Mouse (Mus musculus) kidney, postnatal 14 days (tissue): ENCODE data around the gene Gm11037.

ENCODE experiments used
- DNase-seq: peaks from one replicate; pipeline ENCODE4 v3.0.0; 2022; ENCODE audit warnings: mixed read lengths

Gm11037 gene

DNA sequence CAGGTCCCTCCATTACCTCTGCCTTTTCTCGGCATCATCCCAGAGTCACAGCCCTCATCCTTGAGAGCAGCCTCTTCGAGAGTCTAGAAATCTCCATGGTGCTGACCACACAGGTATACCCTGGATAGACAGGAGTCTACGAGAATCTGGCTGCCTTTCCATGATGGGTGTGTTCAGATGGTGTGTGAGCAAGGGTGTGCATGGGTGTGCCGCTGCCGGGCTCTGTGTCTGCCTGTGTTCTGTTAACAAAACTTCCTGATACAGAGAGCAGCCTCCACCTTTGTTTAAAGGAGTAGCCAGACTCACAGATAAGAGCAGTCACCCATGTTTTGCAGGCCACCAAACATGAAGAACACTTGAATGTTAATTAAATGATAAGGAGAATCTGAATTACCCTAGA, 3.5 kb upstream of the Gm11037 start:
- no peak for DNase-seq

DNA sequence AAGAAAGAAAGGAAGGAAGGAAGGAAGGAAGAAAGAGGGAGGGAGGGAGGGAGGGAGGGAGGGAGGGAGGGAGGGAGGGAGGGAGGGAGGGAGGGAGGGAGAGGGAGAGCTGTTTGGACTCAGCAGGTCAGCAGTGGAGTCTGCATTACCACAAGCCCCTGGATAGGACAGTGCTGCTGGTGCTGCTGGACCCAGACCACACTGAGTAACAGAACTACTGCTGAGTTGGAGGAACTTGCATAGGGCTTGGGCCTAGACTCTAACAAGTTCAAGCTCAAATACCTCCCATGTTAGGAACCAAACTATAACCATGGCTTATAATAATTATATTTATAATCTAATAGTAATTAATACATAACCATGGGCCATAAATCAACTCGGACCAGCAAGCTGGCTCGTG, 2.4 kb upstream of the Gm11037 start:
- no peak for DNase-seq

DNA sequence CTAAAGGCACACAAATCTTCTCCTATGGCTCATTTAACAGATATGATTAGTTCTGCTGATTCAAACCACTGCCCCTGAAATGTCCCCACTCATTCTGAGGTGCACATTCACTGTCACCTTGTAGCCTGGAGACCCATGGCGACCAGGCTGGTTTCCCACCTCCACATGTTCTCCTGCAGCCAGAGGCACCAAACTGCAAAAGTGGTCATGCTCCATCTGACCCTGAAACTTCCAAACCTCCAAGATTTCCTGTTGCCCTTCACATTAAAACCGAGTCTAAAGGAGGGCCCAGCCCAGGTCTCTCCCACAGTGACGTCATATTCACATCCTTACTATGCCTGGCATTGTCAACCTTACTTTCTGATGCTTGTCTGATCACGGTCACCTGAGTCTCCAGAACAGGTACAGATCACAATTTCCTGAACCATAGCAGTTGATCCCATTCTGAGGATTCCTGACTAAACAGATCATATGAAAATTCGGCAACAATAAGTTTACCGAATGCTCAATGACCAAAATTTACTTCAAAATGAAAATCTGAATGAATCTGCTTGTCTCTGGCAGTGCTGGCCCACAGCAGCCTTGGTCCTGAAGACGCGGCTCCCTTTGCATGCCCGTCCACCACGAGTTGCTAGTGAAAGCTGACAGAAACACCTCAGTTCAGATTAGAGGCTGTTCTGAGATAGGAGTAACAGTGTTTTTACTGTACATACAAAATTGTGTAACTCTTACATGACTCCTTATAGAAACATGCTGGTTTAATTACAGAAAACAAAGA, 997 bp upstream of the Gm11037 start:
- no peak for DNase-seq

GRCm38 (mm10) chr2:131134381-131134780, 1.1 kb downstream of the Gm11037 start:
- DNase-seq: peak; percentile 71

DNA sequence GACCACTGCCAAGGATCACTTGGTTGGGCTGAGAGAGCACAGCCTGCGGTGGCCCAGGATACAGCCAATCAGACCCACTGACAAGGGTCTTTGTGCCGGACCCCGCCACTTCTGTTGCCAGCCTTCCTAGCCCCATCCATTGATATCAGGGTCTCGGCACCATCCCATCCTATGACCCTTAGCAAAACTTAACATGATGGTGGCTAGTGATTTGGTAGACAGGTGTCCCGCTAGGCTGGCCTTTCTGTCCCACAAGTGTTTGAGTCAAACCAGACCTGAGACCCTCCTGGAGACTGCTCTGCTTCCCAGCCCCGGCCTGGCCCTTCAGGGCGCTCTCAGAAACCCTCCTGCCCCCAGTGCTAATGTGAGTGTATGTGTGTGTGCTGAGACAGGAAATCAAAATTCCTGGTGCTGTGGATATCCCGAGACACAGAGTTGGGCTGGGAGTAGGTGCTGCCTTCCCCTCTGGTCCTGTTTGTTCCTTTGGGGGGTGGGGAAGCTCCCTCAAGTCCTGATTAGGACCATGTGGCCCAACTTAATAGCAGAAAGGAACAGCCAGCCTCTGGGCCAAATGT, 1.6 kb downstream of the Gm11037 start:
- DNase-seq: no peak

DNA sequence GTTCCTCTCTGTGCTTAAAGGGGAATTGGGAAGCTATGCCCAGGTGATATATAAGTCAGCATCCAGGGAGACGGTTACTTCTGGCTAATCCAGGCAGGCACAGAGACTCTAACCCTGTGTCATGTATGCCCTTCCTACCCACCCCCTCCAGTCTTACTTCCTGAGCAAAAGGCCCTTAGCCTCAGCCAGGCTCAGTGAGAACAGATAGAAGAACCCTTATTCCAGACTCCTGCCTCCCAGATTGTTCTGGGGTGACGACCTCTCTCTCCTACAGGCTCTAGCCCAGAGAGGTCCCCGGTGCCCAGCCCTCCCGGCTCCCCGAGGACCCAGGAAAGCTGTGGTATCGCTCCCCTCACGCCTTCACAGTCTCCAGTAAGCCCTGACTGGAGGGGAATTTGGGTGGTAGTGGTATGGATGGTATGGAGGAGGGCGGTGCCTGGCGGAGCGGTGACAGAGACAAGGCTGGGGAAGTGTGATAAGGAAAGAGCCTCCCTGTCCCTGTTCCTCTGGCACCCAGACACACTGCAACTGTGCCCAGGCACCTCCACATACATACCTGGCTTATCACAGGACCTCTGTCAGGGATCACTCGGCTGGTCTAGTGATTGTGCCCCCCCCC, 2.3 kb downstream of the Gm11037 start:
- no peak for DNase-seq

- no peak for DNase-seq
Measured at GRCm38 (mm10) chr2:131138296-131138695, 5.0 kb downstream of the Gm11037 start.

GRCm38 (mm10) chr2:131138760-131139159, 5.5 kb downstream of the Gm11037 start:
- DNase-seq: no peak

DNA sequence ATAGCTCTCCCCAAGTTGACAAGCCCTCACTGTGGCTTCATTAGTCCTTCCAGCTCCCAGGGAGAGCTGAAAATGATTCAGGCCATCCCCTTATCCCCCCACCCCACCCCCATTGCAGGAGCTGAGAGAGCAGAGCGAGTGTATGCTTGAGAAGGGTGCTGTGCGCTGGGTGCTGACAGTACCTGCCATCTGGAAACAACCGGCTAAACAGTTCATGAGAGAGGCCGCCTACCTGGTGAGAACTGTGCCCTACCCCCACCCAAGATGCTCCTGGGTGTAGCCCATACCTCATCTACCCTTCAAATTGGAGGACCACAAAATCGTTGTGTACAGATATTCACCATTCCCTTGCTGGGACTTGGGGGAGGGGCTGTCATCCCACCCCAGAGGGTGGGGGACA, 6.0 kb downstream of the Gm11037 start:
- DNase-seq: no peak

GRCm38 (mm10) chr2:131139886-131140532, 6.7 kb downstream of the Gm11037 start:
- DNase-seq: peak; percentile 66

DNA sequence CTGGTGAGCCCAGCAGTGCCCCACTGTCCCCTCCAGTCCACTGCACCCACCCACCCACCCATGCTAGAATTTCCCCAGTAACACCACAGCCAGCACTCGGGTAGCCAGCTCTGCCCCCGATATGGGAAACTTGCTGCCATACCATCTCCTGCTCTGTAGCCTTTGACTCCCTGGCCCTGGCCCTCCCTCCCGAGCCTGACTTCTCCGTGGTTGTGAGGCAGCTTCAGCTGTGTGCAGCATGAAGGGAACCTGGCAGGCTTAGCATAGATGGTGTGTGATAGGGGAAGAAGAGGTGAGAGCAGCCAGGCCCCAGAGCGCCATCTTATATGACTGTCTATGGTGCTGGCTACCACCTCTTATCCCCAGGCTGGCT, 7.2 kb downstream of the Gm11037 start:
- no peak for DNase-seq

DNA sequence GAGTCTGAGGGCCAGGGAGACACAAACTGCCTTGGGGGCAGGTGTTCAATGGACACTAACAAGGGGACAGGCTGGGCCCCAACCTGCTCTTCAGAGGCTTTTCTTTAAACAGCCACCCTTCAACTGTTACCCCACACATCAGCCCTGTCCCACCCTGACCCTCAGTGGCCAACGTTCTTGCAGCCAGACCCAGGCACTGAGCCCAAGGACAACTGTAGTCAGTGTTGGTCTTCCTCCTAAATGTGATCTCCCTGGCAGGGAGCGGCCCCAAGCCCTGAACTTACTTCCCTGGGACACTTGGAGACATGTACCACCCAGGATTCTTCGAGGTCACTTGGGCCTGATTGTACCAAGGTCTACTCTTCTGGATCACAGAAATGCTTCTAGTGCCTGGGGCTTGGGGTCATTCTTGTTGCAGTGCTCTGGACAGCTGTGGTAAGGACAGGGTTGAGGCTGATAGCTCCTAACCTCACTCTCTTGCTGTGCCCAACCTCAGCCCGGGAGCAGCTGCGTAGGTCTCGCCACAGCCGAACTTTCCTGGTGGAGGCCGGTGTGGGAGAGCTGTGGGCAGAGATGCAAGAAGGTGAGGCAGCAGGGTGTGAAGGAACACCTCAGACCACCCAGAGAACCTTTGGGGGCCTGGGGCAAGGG, 8.2 kb downstream of the Gm11037 start:
- DNase-seq: no peak

DNA sequence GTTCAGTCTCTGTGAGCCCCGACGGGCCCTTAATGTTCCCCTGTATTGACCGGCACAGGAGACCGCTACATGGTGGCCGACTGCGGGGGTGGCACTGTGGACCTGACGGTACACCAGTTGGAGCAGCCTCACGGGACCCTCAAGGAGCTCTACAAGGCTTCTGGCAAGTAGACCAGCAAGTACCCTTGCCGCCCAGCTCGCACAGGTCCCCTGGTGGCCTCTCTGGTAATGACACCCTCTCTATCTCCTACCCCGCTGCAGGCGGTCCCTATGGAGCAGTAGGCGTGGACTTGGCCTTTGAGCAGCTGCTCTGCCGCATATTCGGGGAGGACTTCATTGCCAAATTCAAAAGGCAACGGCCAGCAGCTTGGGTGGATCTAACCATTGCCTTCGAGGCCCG, 9.3 kb downstream of the Gm11037 start:
- DNase-seq: peak; percentile 82

GRCm38 (mm10) chr2:131143007-131143780, 9.9 kb downstream of the Gm11037 start:
- no peak for DNase-seq

DNA sequence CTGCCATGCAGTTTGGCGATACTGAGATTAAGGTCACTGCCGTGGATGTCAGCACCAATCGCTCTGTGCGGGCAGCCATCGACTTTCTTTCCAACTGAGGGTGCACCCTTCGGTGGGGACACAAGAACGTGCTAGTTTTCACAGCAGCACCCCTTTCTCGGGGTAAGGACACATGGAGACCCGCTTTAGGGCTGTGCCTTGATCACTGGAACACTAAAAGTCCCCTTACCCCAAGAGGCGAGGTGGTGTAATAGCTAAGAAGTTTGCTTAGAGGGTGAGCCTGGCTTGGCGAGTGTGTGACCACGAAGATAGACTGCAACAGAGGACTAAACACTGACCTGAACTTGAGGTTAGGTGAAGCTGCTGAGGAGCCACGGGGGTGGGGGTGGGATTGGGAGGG, 11.8 kb downstream of the Gm11037 start:
- no peak for DNase-seq

DNA sequence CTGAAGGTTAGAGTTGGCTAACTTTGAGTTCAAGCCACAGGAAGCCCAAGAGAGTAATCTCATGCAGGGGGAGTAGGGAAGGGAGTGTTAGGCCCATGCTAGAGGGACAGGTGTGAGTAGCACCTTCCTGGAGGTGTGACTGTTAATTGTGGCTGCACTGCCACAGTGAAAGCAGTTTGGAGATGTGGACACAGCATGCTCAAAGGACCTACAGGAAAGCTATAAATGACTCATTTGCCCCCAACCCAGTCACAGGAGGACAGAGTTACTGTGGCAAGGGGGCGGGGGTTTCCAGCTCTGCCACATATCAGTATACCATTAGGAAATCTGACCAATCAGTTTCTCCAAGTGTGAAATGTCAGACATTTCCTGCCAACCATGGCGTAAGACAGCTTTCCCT, 12.2 kb downstream of the Gm11037 start:
- DNase-seq: no peak

DNA sequence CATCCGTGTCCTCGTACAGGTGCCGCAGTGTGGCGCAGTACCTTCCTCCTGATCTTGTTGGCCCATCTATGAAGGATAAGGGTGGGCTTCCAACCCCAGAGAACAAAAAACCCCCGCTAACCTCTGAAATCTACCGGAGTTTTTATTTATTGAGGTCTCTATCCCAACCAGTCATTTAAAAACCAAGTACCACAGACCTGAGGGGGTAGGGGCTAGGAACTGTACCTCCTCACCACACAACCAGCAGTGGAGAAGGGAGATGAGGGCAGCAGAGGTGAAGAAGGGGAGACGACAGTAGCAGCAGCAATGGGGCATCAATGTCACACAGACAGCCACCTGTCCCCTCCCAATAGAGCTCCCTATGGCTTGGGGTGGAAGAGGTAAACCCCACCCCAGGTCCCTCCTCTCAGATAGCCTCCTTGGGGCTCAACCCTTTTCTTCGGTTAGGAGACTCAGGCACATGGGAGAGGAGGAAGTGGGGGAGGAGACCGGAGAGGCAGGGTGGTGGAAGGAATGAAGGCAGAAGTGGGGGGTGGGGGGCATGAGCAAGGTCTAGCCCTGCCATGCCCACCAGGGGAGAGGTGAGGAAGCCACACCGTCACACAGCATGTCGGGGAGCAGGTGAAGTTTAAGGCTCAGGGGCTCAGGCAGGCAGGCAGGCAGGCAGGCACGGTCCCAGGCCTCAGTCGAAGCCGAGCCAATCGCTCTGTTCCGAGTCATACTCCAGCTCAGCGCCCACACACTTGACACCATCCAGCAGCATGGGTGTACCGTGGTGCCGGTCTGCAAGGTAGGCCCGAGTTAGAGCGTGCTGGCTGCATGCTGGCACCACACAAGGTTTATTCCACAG, 13.1 kb downstream of the Gm11037 start:
- DNase-seq: no peak

DNA sequence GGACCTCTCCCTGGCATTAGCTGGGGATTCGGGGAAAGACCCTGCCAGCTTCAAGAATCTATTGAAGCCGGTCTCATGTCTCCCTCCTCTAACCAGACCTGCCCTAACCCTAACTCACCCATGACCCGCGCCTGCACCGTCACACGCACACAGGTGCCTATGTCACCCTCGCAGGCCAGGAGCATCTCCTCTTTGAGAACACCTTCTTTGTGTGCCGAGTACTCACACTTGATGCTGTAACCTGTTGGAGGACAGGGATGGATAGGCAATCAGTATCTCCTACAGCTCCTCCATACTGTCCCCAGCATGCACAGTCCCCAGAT, 13.7 kb downstream of the Gm11037 start:
- DNase-seq: no peak

GRCm38 (mm10) chr2:131148353-131149253, 15.3 kb downstream of the Gm11037 start:
- no peak for DNase-seq

GRCm38 (mm10) chr2:131149254-131149578, 15.9 kb downstream of the Gm11037 start:
- DNase-seq: no peak
